Mouse (Mus musculus) adipose tissue, adult 10 weeks (tissue): Measurements from ENCODE around the gene Gmip. TPM values are rescaled to one million over a fixed set of nuclear protein-coding genes. Genes with fewer than 3 reads are reported as not detected.

Experiments
- polyA plus RNA-seq: library from polyadenylated mRNA; stranded (reverse); fragments of 350-450 nt; fragmentation: Illumina TruSeq; extraction: RNeasy Lipid Tissue Mini Kit (QIAGEN cat#74804); gene quantifications from one replicate; pipeline ENCODE4 v1.2.3, GENCODE M21; 2014; ENCODE audit warnings: low read depth, low replicate concordance

Gmip gene
- 13.0 TPM for polyA plus RNA-seq

GRCm38 (mm10) chr8:69808094-69808863 is at the start of gene Gmip:
Gmip (plus strand) TSS chr8:69808679.

GRCm38 (mm10) chr8:69774503-69775148 is 33.9 kb upstream of the Gmip start, which contains the start of gene Gm20422:
Gm20422 (minus strand) TSS chr8:69774886.

GRCm38 (mm10) chr8:69790773-69791367 is 17.6 kb upstream of the Gmip start, which contains the start of the genes Atp13a1 and Zfp866:
Atp13a1 (plus strand) TSS chr8:69791163.
Zfp866 (minus strand) TSS chr8:69791178.

DNA sequence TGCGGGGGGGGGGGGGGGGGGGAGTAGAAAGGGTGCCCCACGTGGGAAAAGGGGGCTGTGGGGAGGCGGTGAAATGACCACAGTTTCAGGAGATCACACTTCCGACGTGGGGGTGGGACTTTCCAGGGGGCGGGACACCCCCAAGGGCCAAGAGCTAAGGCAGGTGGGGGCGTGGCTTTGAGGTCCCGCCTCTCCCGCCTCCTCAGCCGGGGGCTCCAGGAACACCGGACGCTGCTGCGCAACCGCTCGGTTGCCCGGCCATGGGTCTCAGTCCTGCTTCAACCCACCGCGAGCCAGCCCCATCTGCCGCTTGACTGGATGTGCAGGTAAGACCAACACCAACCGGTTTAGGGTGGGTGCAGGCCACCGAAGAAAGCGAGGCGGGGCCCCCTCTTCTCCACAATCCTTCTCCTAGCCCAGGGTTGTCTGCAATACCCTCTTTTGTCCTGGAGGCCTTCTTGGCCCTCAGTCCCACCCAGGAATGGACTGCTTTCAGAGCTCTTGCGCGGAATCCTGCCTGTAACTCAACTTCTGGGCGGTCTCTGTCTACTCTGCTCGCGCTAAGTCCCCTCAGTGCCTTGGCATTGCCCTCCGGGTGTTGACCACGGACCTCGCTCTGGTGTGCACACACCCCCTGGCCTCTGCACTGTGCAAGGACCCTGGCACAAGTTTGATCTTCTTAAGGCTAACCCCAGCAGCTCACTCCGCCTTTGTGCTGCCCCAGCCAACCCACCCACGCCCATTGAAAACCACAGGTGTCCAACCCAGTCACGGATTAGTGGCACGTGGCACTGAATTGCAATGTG is 14.1 kb downstream of the Gmip start, which contains the start of gene Lpar2:
Lpar2 (plus strand) TSS at position 44 of the 806 bp plus-strand sequence.

DNA sequence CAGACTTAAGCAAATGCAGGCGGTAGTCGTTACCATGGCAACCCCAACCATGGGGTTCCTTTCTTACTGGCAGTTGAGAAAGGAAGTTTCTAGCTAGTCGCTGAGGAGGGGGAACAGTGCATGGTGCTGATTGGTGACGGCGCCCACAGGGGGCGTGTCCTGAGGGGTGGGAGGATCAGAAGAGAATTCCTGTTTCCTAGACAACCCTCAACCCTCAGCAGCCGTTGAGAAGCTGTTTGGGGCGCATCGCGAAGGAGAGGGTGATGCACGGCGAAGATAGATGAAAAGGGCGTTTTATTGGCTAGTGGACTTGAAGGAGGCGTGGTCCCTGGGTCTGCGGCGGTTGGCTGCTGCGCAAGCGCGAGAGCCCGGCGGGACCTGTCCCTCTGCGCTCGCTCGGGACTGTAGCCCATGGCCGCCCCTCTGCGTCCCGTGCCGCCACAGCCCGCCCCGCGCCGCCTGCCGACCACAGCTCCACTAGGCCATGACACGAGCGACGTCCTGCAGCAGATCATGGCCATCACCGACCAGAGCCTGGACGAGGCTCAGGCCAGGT is 23.9 kb downstream of the Gmip start, which contains the start of gene Pbx4:
Pbx4 (plus strand) TSS at position 194 of the 556 bp plus-strand sequence.

Other genes with a start within 250 kb of the Gmip start
- 9.9 TPM for gene Zfp868, start 183.1 kb upstream of the Gmip start, polyA plus RNA-seq
- 3.6 TPM for gene Zfp964, start 154.2 kb upstream of the Gmip start, polyA plus RNA-seq
- 29.1 TPM for gene Zfp869, start 98.0 kb upstream of the Gmip start, polyA plus RNA-seq
- gene Zfp963, start 58.7 kb upstream of the Gmip start, polyA plus RNA-seq = 5.3 TPM
- gene Gm20422, start 33.8 kb upstream of the Gmip start, polyA plus RNA-seq = 0.65 TPM
- 22.3 TPM for gene Atp13a1, start 17.5 kb upstream of the Gmip start, polyA plus RNA-seq
- gene Zfp866, start 17.5 kb upstream of the Gmip start, polyA plus RNA-seq = 18.1 TPM
- gene Lpar2, start 13.8 kb downstream of the Gmip start, polyA plus RNA-seq = 1.9 TPM
- gene Pbx4, start 23.8 kb downstream of the Gmip start, polyA plus RNA-seq = 6.2 TPM
- 0.38 TPM for gene Cilp2, start 79.0 kb downstream of the Gmip start, polyA plus RNA-seq
- gene Tssk6, start 93.5 kb downstream of the Gmip start, polyA plus RNA-seq = 9.8 TPM
- gene Ndufa13, start 93.9 kb downstream of the Gmip start, polyA plus RNA-seq = 118 TPM
- gene Yjefn3, start 94.0 kb downstream of the Gmip start, polyA plus RNA-seq = 1.6 TPM
- gene Gatad2a, start 187.7 kb downstream of the Gmip start, polyA plus RNA-seq = 41.1 TPM
- gene Mau2, start 234.1 kb downstream of the Gmip start, polyA plus RNA-seq = 33.6 TPM
- gene Sugp1, start 234.1 kb downstream of the Gmip start, polyA plus RNA-seq = 23.3 TPM